Mouse (Mus musculus): ENCODE measurements at regions not wholly inside any gene's neighbourhood (a gene's known extent, or its start where the extent isn't known, plus 50 kb on each side); places are given as distances from the start of the nearest gene placed in this dataset.

- no peaks in the 10 kb centered on the region for H3K36me3 ChIP-seq (ENCODE audit: insufficient read depth, low read length)
- no peak for ATAC-seq (replicated peaks; ENCODE audit: low FRiP score, low read depth)
- H3K27ac ChIP-seq = no peak overlapping the region
- H3K4me1 ChIP-seq (replicated peaks; ENCODE audit: insufficient read depth, low read length) = no peaks in the 10 kb centered on the region
- H3K9me3 ChIP-seq (replicated peaks; ENCODE audit: low read length) = no peaks in the 10 kb centered on the region
- H3K27me3 ChIP-seq (ENCODE audit: insufficient read depth, low read length) = no peaks in the 10 kb centered on the region
- H3K4me3 ChIP-seq (replicated peaks; ENCODE audit: low read depth, low read length) = no peak overlapping the region
- no peak for TF ChIP-seq CTCF (IDR thresholded peaks at IDR 0.05; ENCODE audit: low read depth)
- no peak overlapping the region for H3K9ac ChIP-seq (ENCODE audit: low read depth, low read length)
- DNase-seq (ENCODE audit: low spot score) = peak; percentile 59
- WGBS = 64% methylated on average over 8 of the region's 8 CpGs
- no peak overlapping the region for H3K4me2 ChIP-seq (ENCODE audit: low read length)
Observed at GRCm38 (mm10) chr6:81782815-81783435, 140.5 kb upstream of the Gcfc2 start.

- ATAC-seq (replicated peaks; ENCODE audit: low FRiP score, low read depth) = no peak
- H3K27ac ChIP-seq = no peak overlapping the region
- H3K27me3 ChIP-seq (ENCODE audit: insufficient read depth, low read length) = no peaks in the 10 kb centered on the region
- DNase-seq (ENCODE audit: low spot score) = no peak
- no peak overlapping the region for H3K9ac ChIP-seq (ENCODE audit: low read depth, low read length)
- no peaks in the 10 kb centered on the region for H3K36me3 ChIP-seq (ENCODE audit: insufficient read depth, low read length)
- H3K4me1 ChIP-seq (replicated peaks; ENCODE audit: insufficient read depth, low read length) = no peaks in the 10 kb centered on the region
- TF ChIP-seq CTCF (IDR thresholded peaks at IDR 0.05; ENCODE audit: low read depth) = peak; percentile 17; the same call in 1 of the 2 replicates
- H3K9me3 ChIP-seq (replicated peaks; ENCODE audit: low read length) = no peaks in the 10 kb centered on the region
- no peak overlapping the region for H3K4me3 ChIP-seq (replicated peaks; ENCODE audit: low read depth, low read length)
- 76% methylated on average over 6 of the region's 6 CpGs for WGBS
- no peak overlapping the region for H3K4me2 ChIP-seq (ENCODE audit: low read length)
Observed at GRCm38 (mm10) chr6:81795281-81795680, 128.2 kb upstream of the Gcfc2 start.

- Histone ChIP-seq H3K4me1 (replicated peaks; ENCODE audit: insufficient read depth, low read length) (no peaks in the 10 kb centered on the region), H3K27ac (no peak overlapping the region), H3K27me3 (ENCODE audit: insufficient read depth, low read length) (no peaks in the 10 kb centered on the region), H3K36me3 (ENCODE audit: insufficient read depth, low read length) (no peaks in the 10 kb centered on the region), H3K4me2 (ENCODE audit: low read length) (no peak overlapping the region), H3K4me3 (replicated peaks; ENCODE audit: low read depth, low read length) (no peak overlapping the region), H3K9me3 (replicated peaks; ENCODE audit: low read length) (no peaks in the 10 kb centered on the region), H3K9ac (ENCODE audit: low read depth, low read length) (no peak overlapping the region)
- no peak for TF ChIP-seq CTCF (IDR thresholded peaks at IDR 0.05; ENCODE audit: low read depth)
- 81% methylated on average over 3 of the region's 3 CpGs for WGBS
- ATAC-seq (replicated peaks; ENCODE audit: low FRiP score, low read depth) = no peak
- no peak for DNase-seq (ENCODE audit: low spot score)
Observed at GRCm38 (mm10) chr6:81800822-81801221, 122.6 kb upstream of the Gcfc2 start.

DNA sequence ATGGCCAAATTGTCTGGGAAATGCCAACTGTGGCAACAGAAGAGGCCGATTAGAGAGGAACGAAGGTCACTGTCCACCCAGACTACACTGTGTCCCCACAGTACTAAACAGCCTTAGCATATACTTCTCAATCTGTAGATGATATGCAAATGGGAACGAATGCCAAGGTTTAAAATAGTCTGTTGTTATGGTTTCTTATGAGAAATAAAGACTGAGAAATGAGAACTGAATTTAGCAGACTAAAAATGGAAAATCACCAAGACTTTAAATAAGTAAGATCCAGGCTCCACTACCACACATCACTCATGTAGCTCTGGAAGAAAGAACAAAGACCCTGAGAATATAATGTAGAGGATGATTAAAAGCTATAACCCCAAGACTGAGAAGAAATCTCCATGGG is 121.7 kb upstream of the Gcfc2 start:
- no peaks in the 10 kb centered on the region for H3K36me3 ChIP-seq (ENCODE audit: insufficient read depth, low read length)
- WGBS = 90% methylated on average over 3 of the region's 3 CpGs
- no peak overlapping the region for H3K4me3 ChIP-seq (replicated peaks; ENCODE audit: low read depth, low read length)
- H3K4me2 ChIP-seq (ENCODE audit: low read length) = no peak overlapping the region
- H3K9ac ChIP-seq (ENCODE audit: low read depth, low read length) = no peak overlapping the region
- no peak for DNase-seq (ENCODE audit: low spot score)
- ATAC-seq (replicated peaks; ENCODE audit: low FRiP score, low read depth) = no peak
- no peaks in the 10 kb centered on the region for H3K9me3 ChIP-seq (replicated peaks; ENCODE audit: low read length)
- H3K4me1 ChIP-seq (replicated peaks; ENCODE audit: insufficient read depth, low read length) = no peaks in the 10 kb centered on the region
- no peaks in the 10 kb centered on the region for H3K27me3 ChIP-seq (ENCODE audit: insufficient read depth, low read length)
- no peak for TF ChIP-seq CTCF (IDR thresholded peaks at IDR 0.05; ENCODE audit: low read depth)
- no peak overlapping the region for H3K27ac ChIP-seq

- no peaks in the 10 kb centered on the region for H3K4me1 ChIP-seq (replicated peaks; ENCODE audit: insufficient read depth, low read length)
- H3K4me3 ChIP-seq (replicated peaks; ENCODE audit: low read depth, low read length) = no peak overlapping the region
- no peaks in the 10 kb centered on the region for H3K27me3 ChIP-seq (ENCODE audit: insufficient read depth, low read length)
- no peak overlapping the region for H3K27ac ChIP-seq
- no peak for TF ChIP-seq CTCF (IDR thresholded peaks at IDR 0.05; ENCODE audit: low read depth)
- no peak for DNase-seq (ENCODE audit: low spot score)
- H3K4me2 ChIP-seq (ENCODE audit: low read length) = no peak overlapping the region
- no peak overlapping the region for H3K9ac ChIP-seq (ENCODE audit: low read depth, low read length)
- no peaks in the 10 kb centered on the region for H3K36me3 ChIP-seq (ENCODE audit: insufficient read depth, low read length)
- WGBS = 91% methylated on average over 11 of the region's 11 CpGs
- ATAC-seq (replicated peaks; ENCODE audit: low FRiP score, low read depth) = no peak
- no peaks in the 10 kb centered on the region for H3K9me3 ChIP-seq (replicated peaks; ENCODE audit: low read length)
Observed at GRCm38 (mm10) chr6:81805942-81806341, 117.5 kb upstream of the Gcfc2 start.

DNA sequence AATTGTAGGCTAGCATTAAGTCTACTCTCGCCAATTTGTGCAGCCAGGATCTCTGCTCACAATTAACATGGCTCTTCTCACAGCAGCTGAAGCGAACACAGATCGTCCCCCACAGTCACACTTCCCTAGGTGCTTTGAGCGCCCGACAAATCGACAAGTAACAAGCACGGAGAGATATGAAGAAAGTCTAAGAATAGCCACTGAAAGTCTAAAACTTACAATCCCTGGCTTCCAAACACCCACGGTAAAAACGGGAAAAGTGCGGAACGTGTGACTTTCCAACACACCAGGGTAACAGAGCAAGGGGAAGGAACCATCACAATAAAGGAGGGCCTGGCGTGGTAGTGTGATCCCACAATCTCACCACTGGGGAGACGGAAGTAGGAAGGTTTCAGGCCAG is 114.8 kb upstream of the Gcfc2 start:
- Histone ChIP-seq H3K27ac (no peak overlapping the region), H3K36me3 (ENCODE audit: insufficient read depth, low read length) (no peaks in the 10 kb centered on the region), H3K9ac (ENCODE audit: low read depth, low read length) (no peak overlapping the region), H3K27me3 (ENCODE audit: insufficient read depth, low read length) (no peaks in the 10 kb centered on the region), H3K4me1 (replicated peaks; ENCODE audit: insufficient read depth, low read length) (no peaks in the 10 kb centered on the region), H3K4me3 (replicated peaks; ENCODE audit: low read depth, low read length) (no peak overlapping the region), H3K9me3 (replicated peaks; ENCODE audit: low read length) (no peaks in the 10 kb centered on the region), H3K4me2 (ENCODE audit: low read length) (no peak overlapping the region)
- WGBS = 90% methylated on average over 13 of the region's 13 CpGs
- DNase-seq (ENCODE audit: low spot score) (no peak), ATAC-seq (replicated peaks; ENCODE audit: low FRiP score, low read depth) (no peak)
- no peak for TF ChIP-seq CTCF (IDR thresholded peaks at IDR 0.05; ENCODE audit: low read depth)
